Mouse (Mus musculus): ENCODE results near the gene Polg. TPM values are rescaled to one million over a fixed set of nuclear protein-coding genes. Genes with fewer than 3 reads are reported as not detected.

Gene Polg
- polyA plus RNA-seq, 1 experiment: 72.8 TPM

DNA sequence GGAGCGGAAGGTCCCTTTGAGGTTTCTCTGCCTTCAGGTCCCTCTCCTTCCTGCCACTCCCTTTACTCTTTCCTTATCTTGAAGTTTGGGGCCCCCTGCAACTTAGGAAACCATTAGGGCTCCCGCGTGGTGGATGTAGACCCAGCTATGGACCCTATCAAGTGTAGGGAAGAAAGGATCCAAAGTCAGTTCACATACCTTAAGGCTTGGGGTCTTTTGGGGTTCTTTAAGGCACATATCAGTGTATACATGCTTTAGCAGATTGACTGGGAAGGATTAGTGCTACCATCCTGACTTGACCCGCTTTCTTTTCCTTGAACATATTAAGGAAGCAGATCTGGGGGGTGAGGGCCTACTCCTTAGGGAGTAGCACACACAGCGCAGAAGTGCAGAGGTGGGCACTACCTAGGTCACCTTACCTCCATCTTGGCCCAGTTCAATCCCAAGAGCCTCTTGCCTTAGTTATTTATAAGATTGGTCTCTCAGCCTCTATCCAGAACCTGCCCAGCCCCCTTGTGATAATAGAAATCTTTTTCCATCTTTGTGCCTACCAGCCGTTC lies 40.4 kb upstream of the Polg start:
- H3K4me1 ChIP-seq (ENCODE audit: control insufficient read depth, insufficient read depth, low read length): peaks cover 28% of the 10 kb centered on the region
- H3K27ac ChIP-seq (ENCODE audit: insufficient read depth, low read length): 0 out of 2 replicates have a peak overlapping the region, but pooled peaks have one; percentile 30
- 42% methylated on average over 6 of the region's 6 CpGs for WGBS
- H3K27me3 ChIP-seq (ENCODE audit: control insufficient read depth, insufficient read depth, low read length): no peaks in the 10 kb centered on the region
- TF ChIP-seq CTCF (IDR thresholded peaks at IDR 0.05; ENCODE audit: borderline replicate concordance, insufficient read depth, low read depth, low read length) (no peak), POLR2A (IDR thresholded peaks at IDR 0.05; ENCODE audit: borderline replicate concordance, insufficient read depth, low read length) (no peak)
- DNase-seq: peak; percentile 26 to 33
- H3K4me3 ChIP-seq (replicated peaks; ENCODE audit: insufficient read depth, low read depth, low read length): peak overlapping the region; percentile 61

DNA sequence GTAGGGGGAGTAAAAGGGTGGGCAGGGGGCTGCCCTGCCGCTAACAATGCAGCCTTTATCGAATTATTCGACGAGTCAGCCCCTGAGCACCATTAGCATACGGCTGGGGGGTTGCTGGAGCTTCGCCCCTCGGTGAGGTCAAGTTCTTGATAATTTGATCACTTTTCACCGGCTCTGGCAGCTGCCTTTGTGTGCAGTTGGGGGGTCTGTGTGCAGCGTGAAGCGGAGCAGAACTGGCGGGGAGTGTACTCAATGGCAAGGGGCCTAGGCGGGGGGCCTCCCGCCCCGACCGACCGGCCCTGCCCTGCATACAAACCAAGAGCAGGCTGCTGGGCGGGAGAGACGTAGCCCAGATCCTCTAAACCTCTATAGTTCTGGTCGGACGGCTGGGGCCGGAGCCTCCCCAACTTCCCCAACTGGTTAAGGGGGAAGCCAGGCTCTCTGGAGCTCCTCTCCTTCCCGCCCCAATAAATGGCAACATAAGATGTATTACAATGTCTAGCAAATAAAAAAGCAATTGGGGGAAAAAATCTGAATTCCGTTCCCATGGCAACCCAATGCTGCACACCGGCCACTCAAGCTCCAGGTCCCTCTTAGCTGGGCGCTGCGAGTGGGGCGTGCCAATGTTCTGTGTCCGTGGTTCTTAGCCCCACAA lies 39.8 kb upstream of the Polg start:
- peak overlapping the region; percentile 61 for H3K27ac ChIP-seq (ENCODE audit: insufficient read depth, low read length)
- peak overlapping the region; percentile 61 for H3K4me3 ChIP-seq (replicated peaks; ENCODE audit: insufficient read depth, low read depth, low read length)
- TF ChIP-seq CTCF (IDR thresholded peaks at IDR 0.05; ENCODE audit: borderline replicate concordance, insufficient read depth, low read depth, low read length) (no peak), POLR2A (IDR thresholded peaks at IDR 0.05; ENCODE audit: borderline replicate concordance, insufficient read depth, low read length) (no peak)
- peak; percentile 45 to 56 for DNase-seq
- peaks cover 28% of the 10 kb centered on the region for H3K4me1 ChIP-seq (ENCODE audit: control insufficient read depth, insufficient read depth, low read length)
- WGBS: 10% methylated on average over 28 of the region's 28 CpGs
- no peaks in the 10 kb centered on the region for H3K27me3 ChIP-seq (ENCODE audit: control insufficient read depth, insufficient read depth, low read length)

DNA sequence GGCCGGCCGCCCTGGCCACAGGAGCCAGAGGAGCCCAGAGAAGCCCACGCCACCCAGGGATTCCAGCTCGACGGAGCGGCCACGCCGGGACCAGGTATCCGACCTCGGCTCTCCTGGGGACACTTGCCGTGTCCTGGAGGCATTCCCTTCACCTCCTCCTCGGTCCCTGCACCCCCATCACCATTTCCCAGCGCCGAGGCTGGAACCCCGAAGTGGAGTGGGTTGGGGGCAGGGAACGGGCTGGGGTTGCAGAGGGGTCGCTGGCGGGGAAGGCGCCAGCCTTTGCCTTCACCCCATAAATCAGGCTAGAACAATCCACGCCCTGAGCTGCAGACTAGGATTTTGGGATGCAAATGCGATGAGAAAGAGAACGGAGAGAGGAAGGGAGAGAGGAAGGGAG lies 39.2 kb upstream of the Polg start:
- WGBS: under 1% methylated on average over 22 of the region's 22 CpGs
- H3K27ac ChIP-seq (ENCODE audit: insufficient read depth, low read length): peak overlapping the region; percentile 85
- peak; percentile 42 to 65 for DNase-seq
- no peaks in the 10 kb centered on the region for H3K27me3 ChIP-seq (ENCODE audit: control insufficient read depth, insufficient read depth, low read length)
- peaks cover 28% of the 10 kb centered on the region for H3K4me1 ChIP-seq (ENCODE audit: control insufficient read depth, insufficient read depth, low read length)
- TF ChIP-seq CTCF (IDR thresholded peaks at IDR 0.05; ENCODE audit: borderline replicate concordance, insufficient read depth, low read depth, low read length): no peak
- no peak for TF ChIP-seq POLR2A (IDR thresholded peaks at IDR 0.05; ENCODE audit: borderline replicate concordance, insufficient read depth, low read length)
- peak overlapping the region; percentile 83 for H3K4me3 ChIP-seq (replicated peaks; ENCODE audit: insufficient read depth, low read depth, low read length)

DNA sequence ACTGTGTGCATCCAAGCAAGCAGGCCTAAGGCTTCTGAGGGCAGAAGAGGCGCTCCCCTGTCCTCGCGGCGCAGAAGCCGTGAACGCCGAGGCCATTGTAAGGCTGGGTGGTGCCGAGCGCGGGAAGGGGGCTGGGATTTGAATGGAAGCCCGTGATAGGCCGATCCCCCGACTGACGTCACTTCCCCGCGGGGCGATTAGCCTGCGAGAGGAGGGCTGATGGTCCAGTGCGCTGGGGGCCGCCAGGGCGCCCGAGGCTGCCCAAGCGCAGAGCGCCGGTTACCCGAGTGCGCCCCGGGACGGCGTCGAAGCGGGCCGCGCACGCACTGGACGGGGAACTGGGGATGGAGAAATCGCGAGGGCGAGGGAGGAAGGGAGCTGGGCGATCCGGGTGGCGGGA lies 38.6 kb upstream of the Polg start:
- peaks cover 28% of the 10 kb centered on the region for H3K4me1 ChIP-seq (ENCODE audit: control insufficient read depth, insufficient read depth, low read length)
- H3K4me3 ChIP-seq (replicated peaks; ENCODE audit: insufficient read depth, low read depth, low read length): peak overlapping the region; percentile 83
- WGBS: 2% methylated on average over 42 of the region's 42 CpGs
- H3K27me3 ChIP-seq (ENCODE audit: control insufficient read depth, insufficient read depth, low read length): no peaks in the 10 kb centered on the region
- peak overlapping the region; percentile 85 for H3K27ac ChIP-seq (ENCODE audit: insufficient read depth, low read length)
- DNase-seq: peak; percentile 97
- peak; percentile 97 for TF ChIP-seq POLR2A (IDR thresholded peaks at IDR 0.05; ENCODE audit: borderline replicate concordance, insufficient read depth, low read length)
- no peak for TF ChIP-seq CTCF (IDR thresholded peaks at IDR 0.05; ENCODE audit: borderline replicate concordance, insufficient read depth, low read depth, low read length)

DNA sequence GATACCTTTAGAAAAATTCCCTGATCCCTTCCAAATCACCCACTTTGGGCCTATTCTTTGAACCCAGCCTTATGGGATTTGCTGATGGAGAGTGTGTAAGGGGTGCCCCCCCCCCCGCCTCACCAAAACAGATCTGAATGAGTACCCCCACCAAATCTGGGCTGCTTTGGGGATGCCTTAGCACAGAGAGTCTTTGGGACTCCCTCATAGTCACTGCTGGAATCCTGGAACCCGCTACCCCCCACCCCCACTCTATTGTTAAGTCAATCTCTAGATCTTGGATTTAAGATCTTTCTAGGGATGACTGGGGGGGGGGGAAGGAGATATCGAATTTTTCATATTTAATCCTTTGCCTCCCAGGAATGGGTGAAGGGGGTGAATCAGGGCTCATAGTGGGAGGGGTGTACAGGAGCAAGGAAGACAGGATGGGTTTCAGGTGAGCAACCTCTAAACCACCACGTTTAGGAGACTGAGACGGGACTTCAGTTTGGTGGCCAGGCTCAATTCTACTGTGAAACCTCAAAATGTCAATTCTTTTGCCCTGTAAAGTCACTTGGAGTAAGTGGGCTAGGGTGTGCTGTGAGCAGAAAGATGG lies 37.6 kb upstream of the Polg start:
- H3K27me3 ChIP-seq (ENCODE audit: control insufficient read depth, insufficient read depth, low read length): no peaks in the 10 kb centered on the region
- no peak for TF ChIP-seq CTCF (IDR thresholded peaks at IDR 0.05; ENCODE audit: borderline replicate concordance, insufficient read depth, low read depth, low read length)
- TF ChIP-seq POLR2A (IDR thresholded peaks at IDR 0.05; ENCODE audit: borderline replicate concordance, insufficient read depth, low read length): no peak
- no peak overlapping the region for H3K4me3 ChIP-seq (replicated peaks; ENCODE audit: insufficient read depth, low read depth, low read length)
- H3K4me1 ChIP-seq (ENCODE audit: control insufficient read depth, insufficient read depth, low read length): peaks cover 25% of the 10 kb centered on the region
- no peak overlapping the region for H3K27ac ChIP-seq (ENCODE audit: insufficient read depth, low read length)
- 40% methylated on average over 5 of the region's 5 CpGs for WGBS
- peak in 1 of 2 experiments; percentile 22 for DNase-seq

DNA sequence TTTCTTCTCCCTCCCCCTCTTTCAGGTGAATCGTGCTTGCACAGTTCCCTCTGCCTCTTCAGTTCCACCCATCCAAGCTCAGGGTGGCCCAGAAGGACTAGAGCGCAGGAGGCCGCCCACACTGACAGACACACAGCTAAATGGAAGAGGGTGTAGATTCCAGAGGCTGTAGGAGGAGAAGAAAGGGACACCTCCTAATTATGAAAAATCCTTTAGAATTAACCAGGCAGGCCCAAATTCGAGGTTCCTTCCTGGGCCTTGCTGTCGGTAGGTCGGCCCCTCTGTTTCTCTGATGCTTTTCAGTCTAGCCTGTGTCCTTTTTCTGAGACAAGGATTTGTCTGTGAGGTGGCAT lies 36.9 kb upstream of the Polg start:
- TF ChIP-seq POLR2A (IDR thresholded peaks at IDR 0.05; ENCODE audit: borderline replicate concordance, insufficient read depth, low read length) (no peak), CTCF (IDR thresholded peaks at IDR 0.05; ENCODE audit: borderline replicate concordance, insufficient read depth, low read depth, low read length) (no peak)
- H3K4me1 ChIP-seq (ENCODE audit: control insufficient read depth, insufficient read depth, low read length): peaks cover 21% of the 10 kb centered on the region
- peak in 1 of 2 experiments; percentile 17 for DNase-seq
- H3K27ac ChIP-seq (ENCODE audit: insufficient read depth, low read length): no peak overlapping the region
- no peak overlapping the region for H3K4me3 ChIP-seq (replicated peaks; ENCODE audit: insufficient read depth, low read depth, low read length)
- H3K27me3 ChIP-seq (ENCODE audit: control insufficient read depth, insufficient read depth, low read length): no peaks in the 10 kb centered on the region
- 44% methylated on average over 6 of the region's 6 CpGs for WGBS

DNA sequence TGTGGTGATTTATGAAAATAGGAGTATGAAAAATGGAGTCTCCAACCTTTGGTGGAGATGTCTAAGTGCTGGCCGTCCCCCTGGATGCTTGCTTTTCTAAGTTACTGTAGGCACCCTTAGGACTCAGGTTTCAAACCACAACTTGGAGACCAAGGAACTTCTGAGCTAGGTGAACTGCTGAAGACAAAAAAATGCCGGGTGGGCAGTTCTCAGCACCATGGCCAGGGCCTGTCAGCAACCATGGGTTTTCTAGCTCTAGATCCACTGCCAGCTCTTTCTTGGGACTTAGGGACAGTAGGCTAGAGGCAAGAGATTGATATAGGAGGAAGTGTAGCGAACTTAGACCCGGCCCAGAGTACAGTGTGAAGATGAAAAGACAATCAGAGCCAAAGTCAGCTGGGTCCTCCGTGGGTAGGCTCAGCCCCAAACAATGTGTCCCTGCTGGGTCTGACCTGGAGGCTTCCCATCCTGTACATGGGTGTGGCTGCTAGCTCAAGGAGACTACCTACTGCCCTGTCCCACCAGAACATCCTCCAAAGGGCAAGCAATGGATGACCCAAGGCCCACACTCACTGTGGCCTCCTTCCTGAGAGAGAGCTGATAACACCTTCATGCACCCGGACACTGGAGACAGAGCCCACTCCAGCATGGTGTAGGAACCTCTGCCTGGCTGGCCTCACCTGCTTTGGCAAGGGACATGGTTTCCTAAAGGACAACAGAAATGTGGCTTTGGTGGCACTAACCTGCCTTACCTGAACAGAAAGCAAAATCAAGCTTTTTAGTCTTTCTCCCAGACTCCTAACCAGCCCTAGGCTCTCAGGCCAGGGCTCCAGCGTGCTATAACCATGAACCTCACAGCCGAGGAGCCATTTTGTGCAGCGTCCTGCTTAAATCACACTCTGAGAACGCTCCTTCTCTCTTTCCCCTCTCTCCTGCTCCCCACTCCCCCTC lies 36.3 kb upstream of the Polg start:
- WGBS: 44% methylated on average over 10 of the region's 10 CpGs
- DNase-seq: peak; percentile 25 to 42
- Histone ChIP-seq H3K4me1 (ENCODE audit: control insufficient read depth, insufficient read depth, low read length) (peaks cover 15% of the 10 kb centered on the region), H3K27ac (ENCODE audit: insufficient read depth, low read length) (peak overlapping the region; percentile 89), H3K27me3 (ENCODE audit: control insufficient read depth, insufficient read depth, low read length) (no peaks in the 10 kb centered on the region), H3K4me3 (replicated peaks; ENCODE audit: insufficient read depth, low read depth, low read length) (peak overlapping the region; percentile 92)
- TF ChIP-seq CTCF (IDR thresholded peaks at IDR 0.05; ENCODE audit: borderline replicate concordance, insufficient read depth, low read depth, low read length): no peak
- no peak for TF ChIP-seq POLR2A (IDR thresholded peaks at IDR 0.05; ENCODE audit: borderline replicate concordance, insufficient read depth, low read length)
